Mouse (Mus musculus) intestine, embryonic 16.5 days (tissue): ENCODE data around the gene Ppfia4. TPM values are rescaled to one million over a fixed set of nuclear protein-coding genes. Genes with fewer than 3 reads are reported as not detected.

Experiments used
- ATAC-seq: fragments of 200-750 bp; cut with Nextera tagmentation; 2 replicates; pipeline ENCODE4 v1.8.0; 2017; ENCODE audit warnings: moderate TSS enrichment, moderate library complexity
- H3K27ac ChIP-seq: fragments of 300-500 bp; sonication (generic); 2 replicates; pipeline ENCODE4 v1.5.1; 2014; ENCODE audit warnings: mild to moderate bottlenecking, low read length
- H3K27me3 ChIP-seq: fragments of 300-500 bp; sonication (generic); replicated peaks from 2 replicates; pipeline ENCODE4 v1.6.1; 2014; ENCODE audit warnings: low read length, control low read depth, mixed read lengths; ENCODE audit not compliant: control insufficient read depth, insufficient read depth
- H3K36me3 ChIP-seq: fragments of 300-500 bp; sonication (generic); 2 replicates; pipeline ENCODE4 v1.6.1; 2014; ENCODE audit warnings: low read length, control low read depth; ENCODE audit not compliant: control insufficient read depth, insufficient read depth
- H3K4me1 ChIP-seq: fragments of 300-500 bp; sonication (generic); 2 replicates; pipeline ENCODE4 v1.6.1; 2014; ENCODE audit warnings: low read length, control low read depth, mixed read lengths; ENCODE audit not compliant: control insufficient read depth, insufficient read depth
- H3K4me2 ChIP-seq: fragments of 300-500 bp; sonication (generic); 2 replicates; pipeline ENCODE4 v1.6.1; 2014; ENCODE audit warnings: low read depth, low read length, control low read depth
- H3K4me3 ChIP-seq: fragments of 300-500 bp; sonication (generic); 2 replicates; pipeline ENCODE4 v1.5.1; 2014; ENCODE audit warnings: mild to moderate bottlenecking, low read length
- H3K9ac ChIP-seq: fragments of 300-500 bp; sonication (generic); 2 replicates; pipeline ENCODE4 v1.6.1; 2014; ENCODE audit warnings: low read depth, low read length
- H3K9me3 ChIP-seq: fragments of 300-500 bp; sonication (generic); 2 replicates; pipeline ENCODE4 v1.6.1; 2016; ENCODE audit warnings: low read length, control low read depth; ENCODE audit not compliant: control insufficient read depth
- WGBS: fragments of 180-500 bp; shearing (Covaris S2); extraction: QIAGEN DNeasy Blood & Tissue Kit; methylation state at CpG from one replicate; pipeline ENCODE4 v1.1.7; 2014; 5-methylcytosine and 5-hydroxymethylcytosine counted together
- polyA plus RNA-seq: library from polyadenylated mRNA; unstranded; fragments of >200 nt; fragmentation: Nextera tagmentation; extraction: Ambion mirVana; gene quantifications from 2 replicates; pipeline ENCODE4 v1.2.1, GENCODE M21; 2015

Ppfia4 gene
- polyA plus RNA-seq, 1 experiment from 2014 or later: 4.7 TPM

GRCm38 (mm10) chr1:134293276-134293675 lies 39.5 kb downstream of the Ppfia4 start:
- no peak overlapping the region for H3K4me3 ChIP-seq
- H3K27ac ChIP-seq: peak overlapping the region; percentile 92
- H3K27me3 ChIP-seq: 0 out of 2 replicates have a peak, but pooled peaks cover 7% of the 10 kb centered on the region
- no peak overlapping the region for H3K4me2 ChIP-seq
- no peaks in the 10 kb centered on the region; the same call in 1 of the 2 replicates for H3K9me3 ChIP-seq
- peaks cover 24% of the 10 kb centered on the region; the same call in 1 of the 2 replicates for H3K4me1 ChIP-seq
- no peak overlapping the region for H3K9ac ChIP-seq
- ATAC-seq: 0 out of 2 replicates have a peak, but pooled peaks have one; percentile 12
- 70% methylated on average over 7 of the region's 7 CpGs for WGBS
- H3K36me3 ChIP-seq: no peaks in the 10 kb centered on the region

DNA sequence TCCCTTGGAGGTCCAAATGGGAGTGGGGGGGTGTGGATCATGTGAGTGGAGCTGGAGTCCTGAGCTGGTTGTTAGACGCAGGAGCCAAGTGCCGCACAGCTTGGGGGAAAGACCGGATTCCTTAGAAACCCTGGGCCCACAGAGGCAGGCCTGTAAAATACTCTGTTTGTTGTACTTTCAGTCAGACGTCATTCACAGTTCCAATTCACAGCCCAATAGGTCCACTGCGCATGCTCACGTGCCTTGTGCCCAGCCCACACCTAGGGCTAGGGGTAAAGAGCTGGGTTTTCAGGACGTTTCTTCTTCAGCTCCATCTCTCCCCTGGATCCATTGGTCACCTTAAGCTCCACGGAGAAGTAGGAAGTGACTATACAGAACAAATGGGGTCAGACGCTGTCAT lies 40.1 kb downstream of the Ppfia4 start:
- Histone ChIP-seq H3K36me3 (no peaks in the 10 kb centered on the region), H3K27ac (no peak overlapping the region), H3K9ac (no peak overlapping the region), H3K4me2 (no peak overlapping the region), H3K4me1 (peaks cover 24% of the 10 kb centered on the region; the same call in 1 of the 2 replicates), H3K4me3 (no peak overlapping the region), H3K27me3 (0 out of 2 replicates have a peak, but pooled peaks cover under 1% of the 10 kb centered on the region), H3K9me3 (no peaks in the 10 kb centered on the region; the same call in 1 of the 2 replicates)
- ATAC-seq: no peak
- WGBS: 55% methylated on average over 9 of the region's 9 CpGs

GRCm38 (mm10) chr1:134292073-134292472 lies 40.7 kb downstream of the Ppfia4 start:
- 23% methylated on average over 5 of the region's 5 CpGs for WGBS
- Histone ChIP-seq H3K27ac (no peak overlapping the region), H3K4me3 (no peak overlapping the region), H3K27me3 (no peaks in the 10 kb centered on the region), H3K36me3 (no peaks in the 10 kb centered on the region), H3K4me1 (peaks cover 24% of the 10 kb centered on the region; the same call in 1 of the 2 replicates), H3K9ac (no peak overlapping the region), H3K4me2 (no peak overlapping the region), H3K9me3 (no peaks in the 10 kb centered on the region; the same call in 1 of the 2 replicates)
- no peak for ATAC-seq

- 69% methylated on average over 8 of the region's 8 CpGs for WGBS
- Histone ChIP-seq H3K9me3 (no peaks in the 10 kb centered on the region; the same call in 1 of the 2 replicates), H3K9ac (no peak overlapping the region), H3K27me3 (no peaks in the 10 kb centered on the region), H3K27ac (no peak overlapping the region), H3K4me3 (no peak overlapping the region), H3K4me1 (peaks cover 24% of the 10 kb centered on the region; the same call in 1 of the 2 replicates), H3K36me3 (no peaks in the 10 kb centered on the region), H3K4me2 (no peak overlapping the region)
- no peak for ATAC-seq
Observed at GRCm38 (mm10) chr1:134291555-134291954, 41.2 kb downstream of the Ppfia4 start.

DNA sequence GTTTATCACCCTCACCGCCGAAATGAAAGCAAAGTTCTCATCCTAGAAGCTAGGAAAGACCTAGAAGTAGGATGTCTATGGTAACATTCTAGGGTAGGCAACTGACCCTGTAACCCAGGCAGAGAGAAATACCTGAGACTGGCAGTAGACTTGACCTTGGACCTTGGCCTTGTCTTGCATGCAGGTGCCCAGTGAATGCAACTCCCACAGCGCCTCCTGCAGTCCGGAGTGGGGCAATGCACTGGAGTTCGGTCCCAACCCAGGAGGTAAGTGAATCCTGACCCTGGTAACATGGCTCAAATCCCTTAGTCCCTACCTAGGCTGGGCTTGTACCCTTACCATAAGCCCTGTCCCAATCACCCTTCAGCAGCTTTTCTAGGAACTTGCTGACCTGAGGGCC lies 41.8 kb downstream of the Ppfia4 start:
- Histone ChIP-seq H3K36me3 (no peaks in the 10 kb centered on the region), H3K4me1 (peaks cover 24% of the 10 kb centered on the region; the same call in 1 of the 2 replicates), H3K27ac (no peak overlapping the region), H3K4me3 (no peak overlapping the region), H3K27me3 (no peaks in the 10 kb centered on the region), H3K4me2 (no peak overlapping the region), H3K9ac (no peak overlapping the region), H3K9me3 (no peaks in the 10 kb centered on the region; the same call in 1 of the 2 replicates)
- 70% methylated on average over 5 of the region's 5 CpGs for whole genome bisulfite sequencing
- no peak for ATAC-seq

DNA sequence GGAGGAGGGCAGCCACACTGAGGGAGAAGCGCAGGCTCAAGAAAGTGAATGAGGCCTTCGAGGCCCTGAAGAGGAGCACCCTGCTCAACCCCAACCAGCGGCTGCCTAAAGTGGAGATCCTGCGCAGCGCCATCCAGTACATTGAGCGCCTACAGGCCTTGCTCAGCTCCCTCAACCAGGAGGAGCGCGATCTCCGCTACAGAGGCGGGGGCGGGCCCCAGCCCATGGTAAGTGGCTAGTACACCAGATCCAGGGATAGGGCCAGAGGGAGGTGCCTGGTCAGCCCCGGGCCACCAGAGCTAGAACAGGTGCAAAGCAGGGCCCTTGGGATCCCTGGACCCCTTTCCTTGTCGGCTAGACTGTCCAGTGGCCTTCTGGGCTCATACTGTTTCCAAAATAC lies 42.4 kb downstream of the Ppfia4 start:
- H3K4me1 ChIP-seq: peaks cover 24% of the 10 kb centered on the region; the same call in 1 of the 2 replicates

GRCm38 (mm10) chr1:134289598-134290099 lies 43.1 kb downstream of the Ppfia4 start, which contains the start of gene Myog:
TSS of gene Myog (plus strand) at chr1:134289989.
- H3K4me1 ChIP-seq: peaks cover 22% of the 10 kb centered on the region; the same call in 1 of the 2 replicates
- H3K9me3 ChIP-seq: no peaks in the 10 kb centered on the region
- H3K27me3 ChIP-seq: no peaks in the 10 kb centered on the region
- ATAC-seq: no peak
- H3K4me2 ChIP-seq: no peak within 1 kb of the TSS
- no peaks in the 10 kb centered on the region for H3K36me3 ChIP-seq
- H3K27ac ChIP-seq: no peak within 1 kb of the TSS
- 57% methylated on average over 11 of the region's 11 CpGs for WGBS
- no peak within 1 kb of the TSS for H3K4me3 ChIP-seq
- no peak within 1 kb of the TSS for H3K9ac ChIP-seq

More for the DNA sequence above, 42.4 kb downstream of the Ppfia4 start:
- Histone ChIP-seq H3K9me3 (no peaks in the 10 kb centered on the region), H3K4me2 (no peak overlapping the region), H3K4me3 (no peak overlapping the region), H3K36me3 (no peaks in the 10 kb centered on the region), H3K9ac (no peak overlapping the region), H3K27ac (no peak overlapping the region), H3K27me3 (no peaks in the 10 kb centered on the region)
- no peak for ATAC-seq
- 90% methylated on average over 13 of the region's 13 CpGs for WGBS

DNA sequence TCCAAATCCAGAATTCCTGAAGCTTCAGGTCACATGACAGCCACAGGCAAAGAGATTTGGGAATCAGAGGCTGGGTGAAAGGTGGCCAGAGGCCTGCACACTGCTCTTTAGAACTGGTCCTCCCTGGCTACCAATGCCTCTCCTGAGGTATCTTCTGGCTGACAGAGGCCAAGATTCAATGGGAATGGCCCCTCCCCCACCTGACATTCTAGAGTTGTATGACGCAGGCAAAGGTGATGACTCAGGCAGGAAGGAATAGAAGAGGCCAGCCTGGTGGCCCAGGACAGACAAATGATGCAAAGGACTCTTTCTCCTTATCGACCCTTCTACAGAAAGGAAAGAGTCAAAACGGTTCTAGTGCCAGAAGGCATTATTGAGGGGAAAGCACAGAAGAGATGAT lies 44.5 kb downstream of the Ppfia4 start:
- H3K27me3 ChIP-seq: no peaks in the 10 kb centered on the region
- WGBS: 73% methylated on average over 3 of the region's 3 CpGs
- H3K27ac ChIP-seq: no peak overlapping the region
- H3K9ac ChIP-seq: no peak overlapping the region
- no peaks in the 10 kb centered on the region for H3K9me3 ChIP-seq
- H3K4me3 ChIP-seq: no peak overlapping the region
- ATAC-seq: no peak
- peaks cover 15% of the 10 kb centered on the region; the same call in 1 of the 2 replicates for H3K4me1 ChIP-seq
- H3K36me3 ChIP-seq: no peaks in the 10 kb centered on the region
- no peak overlapping the region for H3K4me2 ChIP-seq

DNA sequence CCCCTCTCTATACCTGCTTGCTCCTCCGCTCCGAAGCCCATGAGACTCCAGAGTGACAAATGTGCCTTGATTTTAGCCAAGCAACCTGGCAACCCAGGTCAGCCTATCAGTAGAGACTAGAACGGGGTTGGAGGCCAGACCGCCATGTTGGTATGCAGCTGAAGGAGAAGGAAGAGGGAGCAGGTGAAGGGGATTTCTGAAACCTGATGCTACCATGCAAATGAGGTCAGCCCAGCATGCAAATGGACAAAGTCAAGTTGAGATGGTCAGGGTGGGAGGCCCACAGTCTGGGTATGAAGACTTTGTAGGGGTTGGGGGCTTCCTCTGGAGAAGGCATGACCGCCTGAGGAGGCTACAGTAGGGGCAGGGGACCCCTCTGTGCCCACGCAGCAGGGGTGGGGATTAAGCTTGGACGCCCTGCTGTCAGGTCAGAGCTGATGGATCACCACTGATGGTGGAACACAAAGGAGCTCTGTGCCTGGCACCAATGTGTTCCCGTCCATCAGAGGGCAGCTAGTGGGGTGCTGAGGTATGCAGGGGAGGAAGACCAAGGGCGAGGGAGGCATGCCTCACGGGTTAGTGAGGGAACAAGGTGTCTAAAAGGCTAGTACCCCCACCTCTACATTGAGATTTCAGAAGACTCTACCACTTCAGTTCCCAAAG lies 47.1 kb downstream of the Ppfia4 start:
- no peaks in the 10 kb centered on the region for H3K9me3 ChIP-seq
- H3K36me3 ChIP-seq: no peaks in the 10 kb centered on the region
- H3K4me3 ChIP-seq: no peak overlapping the region
- no peak overlapping the region for H3K4me2 ChIP-seq
- 58% methylated on average over 10 of the region's 10 CpGs for WGBS
- no peak overlapping the region for H3K9ac ChIP-seq
- ATAC-seq: no peak
- no peaks in the 10 kb centered on the region for H3K4me1 ChIP-seq
- H3K27ac ChIP-seq: no peak overlapping the region
- H3K27me3 ChIP-seq: no peaks in the 10 kb centered on the region
